8 mouse cellular contexts compared by ENCODE assay signal in the genomic region with DNA sequence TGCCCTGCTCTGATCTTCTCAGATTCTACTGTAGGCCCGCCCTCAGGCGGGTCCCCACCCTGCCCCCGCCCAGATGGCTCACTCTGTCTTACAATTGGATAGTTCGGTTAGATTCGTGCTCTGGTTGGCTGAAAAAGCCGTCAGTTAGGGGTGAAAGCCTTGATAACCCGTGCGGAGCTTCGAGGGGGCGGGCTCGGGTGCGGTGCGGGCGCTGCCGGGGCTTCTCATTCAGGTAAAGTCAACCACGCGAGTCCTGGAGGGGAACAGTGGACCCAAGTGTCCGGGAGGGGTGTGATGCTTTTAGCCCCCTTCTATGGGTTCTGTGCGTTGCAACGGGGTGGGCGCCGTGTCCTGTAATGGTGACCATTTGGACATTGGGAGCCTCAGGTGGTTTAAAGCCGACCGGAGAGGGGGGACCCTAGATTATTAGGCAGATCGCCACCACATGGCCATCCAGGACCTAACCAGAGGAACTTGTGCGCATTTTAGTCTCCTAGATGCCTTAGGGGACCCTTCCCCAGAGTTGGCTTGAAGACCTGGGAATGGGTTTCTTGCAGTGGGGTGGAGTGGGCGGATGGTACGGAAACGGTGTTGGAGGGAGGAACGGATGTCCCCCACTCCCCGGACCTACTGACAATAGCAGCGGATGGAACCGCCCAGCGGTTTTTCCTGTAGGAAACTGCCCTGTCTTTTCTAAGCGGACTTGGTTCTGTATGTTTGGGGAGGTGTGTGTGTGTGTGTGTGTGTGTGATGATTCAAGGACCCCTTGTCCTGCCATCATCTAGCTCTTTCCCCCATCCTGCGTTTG. TPM values are rescaled to one million over a fixed set of nuclear protein-coding genes. Genes with fewer than 3 reads are reported as not detected.
DNase-seq lines count a peak whose midpoint lies in the region; ATAC-seq lines count a peak whose summit lies in the region.

A gene (plus strand): TSS at position 186 of the 808 bp plus-strand sequence.

- DNase-seq in adipocyte (ENCODE audit: low spot score), result peak; percentile 93
- DNase-seq in embryo, embryonic 10 days (ENCODE audit: low spot score), result peak; percentile 97
- peak; percentile 91 for DNase-seq in gastrocnemius, postnatal 10 days
- peak; percentile 97 for DNase-seq in induced T-regulatory cell, adult 2 months (ENCODE audit: low read depth)
- peak; percentile 82 to 95 for DNase-seq in left cerebral cortex, adult 9 months (ENCODE audit: low spot score in 2 of 2)
- DNase-seq in right cerebral cortex, postnatal 14 days, result peak; percentile 94
- peak; percentile 93 to 94 for DNase-seq in urinary bladder, postnatal 36 days (ENCODE audit: low spot score in 2 of 2)

- peak; percentile 99 for ATAC-seq in megakaryocyte progenitor cell, adult 5-6 weeks (replicated peaks; ENCODE audit: poor library complexity)

RNA-seq across cellular contexts. Expression of the gene that starts here (rescaled TPM):
- total RNA-seq in gastrocnemius, postnatal 10 days (2021), result 10 to 100 TPM; 27.6 to 33.3 TPM
- 9.6 and 12.7 TPM in 2 replicates for total RNA-seq in megakaryocyte progenitor cell, adult 5-6 weeks (2015)
- total RNA-seq in megakaryocyte progenitor cell, adult 5-6 weeks (2017), result 5.7 and 9.7 TPM in 2 replicates

Comparison
In these comparisons a context has a peak if more than half of its experiments do, and no peak if none do; other contexts are left out.
1. Peak in every context shown above with its lines: DNase-seq and ATAC-seq.